Mouse (Mus musculus): Measurements from ENCODE around the gene 9130213A22Rik. TPM values are rescaled to one million over a fixed set of nuclear protein-coding genes. Genes with fewer than 3 reads are reported as not detected.

The 9130213A22Rik gene
- total and polyA plus RNA-seq, 2 experiments from 2014 or later: 1.0 to 1.2 TPM

- TF ChIP-seq CTCF (IDR thresholded peaks at IDR 0.05): no peak
- Histone ChIP-seq H3K36me3 (ENCODE audit: insufficient read depth, low read length) (peaks cover 71% of the 10 kb centered on the region), H3K27ac (ENCODE audit: low read depth, low read length) (no peak overlapping the region), H3K4me2 (ENCODE audit: low read depth, low read length, poor library complexity, severe bottlenecking) (no peak overlapping the region), H3K4me3 (ENCODE audit: low read depth, low read length) (no peak overlapping the region), H3K4me1 (ENCODE audit: insufficient read depth, low read length) (no peaks in the 10 kb centered on the region; the same call in 1 of the 2 replicates), H3K27me3 (ENCODE audit: insufficient read depth, low read length) (no peaks in the 10 kb centered on the region), H3K9me3 (ENCODE audit: low read length) (no peaks in the 10 kb centered on the region), H3K9ac (replicated peaks; ENCODE audit: low read length, poor library complexity, severe bottlenecking) (no peak overlapping the region)
- ATAC-seq (ENCODE audit: low FRiP score) (no peak), DNase-seq (ENCODE audit: low spot score) (no peak)
- WGBS: 85% methylated on average over 11 of the region's 11 CpGs
Observed at GRCm38 (mm10) chr11:69106842-69107241, 15.5 kb downstream of the 9130213A22Rik start.

GRCm38 (mm10) chr11:69106299-69106698 lies 16.1 kb downstream of the 9130213A22Rik start:
- peaks cover 75% of the 10 kb centered on the region for H3K36me3 ChIP-seq (ENCODE audit: insufficient read depth, low read length)
- no peak for DNase-seq (ENCODE audit: low spot score)
- no peak for ATAC-seq (ENCODE audit: low FRiP score)

GRCm38 (mm10) chr11:69105796-69106195 lies 16.6 kb downstream of the 9130213A22Rik start:
- Histone ChIP-seq H3K9ac (replicated peaks; ENCODE audit: low read length, poor library complexity, severe bottlenecking) (no peak overlapping the region), H3K36me3 (ENCODE audit: insufficient read depth, low read length) (peaks cover 79% of the 10 kb centered on the region), H3K4me3 (ENCODE audit: low read depth, low read length) (no peak overlapping the region), H3K9me3 (ENCODE audit: low read length) (no peaks in the 10 kb centered on the region), H3K27ac (ENCODE audit: low read depth, low read length) (no peak overlapping the region), H3K4me2 (ENCODE audit: low read depth, low read length, poor library complexity, severe bottlenecking) (no peak overlapping the region), H3K4me1 (ENCODE audit: insufficient read depth, low read length) (no peaks in the 10 kb centered on the region), H3K27me3 (ENCODE audit: insufficient read depth, low read length) (no peaks in the 10 kb centered on the region)
- WGBS: 76% methylated on average over 2 of the region's 2 CpGs
- ATAC-seq (ENCODE audit: low FRiP score) (no peak), DNase-seq (ENCODE audit: low spot score) (no peak)
- TF ChIP-seq CTCF (IDR thresholded peaks at IDR 0.05): no peak

More at GRCm38 (mm10) chr11:69106299-69106698, 16.1 kb downstream of the 9130213A22Rik start:
- H3K4me1 ChIP-seq (ENCODE audit: insufficient read depth, low read length): no peaks in the 10 kb centered on the region; the same call in 1 of the 2 replicates
- H3K9ac ChIP-seq (replicated peaks; ENCODE audit: low read length, poor library complexity, severe bottlenecking): no peak overlapping the region
- no peak overlapping the region for H3K4me2 ChIP-seq (ENCODE audit: low read depth, low read length, poor library complexity, severe bottlenecking)
- H3K27ac ChIP-seq (ENCODE audit: low read depth, low read length): no peak overlapping the region
- 95% methylated on average over 11 of the region's 11 CpGs for WGBS
- H3K27me3 ChIP-seq (ENCODE audit: insufficient read depth, low read length): no peaks in the 10 kb centered on the region
- no peaks in the 10 kb centered on the region for H3K9me3 ChIP-seq (ENCODE audit: low read length)
- no peak for TF ChIP-seq CTCF (IDR thresholded peaks at IDR 0.05)
- no peak overlapping the region for H3K4me3 ChIP-seq (ENCODE audit: low read depth, low read length)

- H3K4me1 ChIP-seq (ENCODE audit: insufficient read depth, low read length): peaks cover 6% of the 10 kb centered on the region; the same call in 1 of the 2 replicates
- H3K9me3 ChIP-seq (ENCODE audit: low read length): no peaks in the 10 kb centered on the region
- WGBS: 91% methylated on average over 6 of the region's 6 CpGs
- ATAC-seq (ENCODE audit: low FRiP score) (no peak), DNase-seq (ENCODE audit: low spot score) (no peak)
- TF ChIP-seq CTCF (IDR thresholded peaks at IDR 0.05): no peak
- H3K4me2 ChIP-seq (ENCODE audit: low read depth, low read length, poor library complexity, severe bottlenecking): no peak overlapping the region
- no peak overlapping the region for H3K4me3 ChIP-seq (ENCODE audit: low read depth, low read length)
- no peak overlapping the region for H3K9ac ChIP-seq (replicated peaks; ENCODE audit: low read length, poor library complexity, severe bottlenecking)
- H3K27me3 ChIP-seq (ENCODE audit: insufficient read depth, low read length): no peaks in the 10 kb centered on the region
- H3K36me3 ChIP-seq (ENCODE audit: insufficient read depth, low read length): peaks cover 79% of the 10 kb centered on the region
- H3K27ac ChIP-seq (ENCODE audit: low read depth, low read length): no peak overlapping the region
Observed at GRCm38 (mm10) chr11:69105227-69105626, 17.2 kb downstream of the 9130213A22Rik start.

GRCm38 (mm10) chr11:69104487-69104886 lies 17.9 kb downstream of the 9130213A22Rik start:
- Histone ChIP-seq H3K9ac (replicated peaks; ENCODE audit: low read length, poor library complexity, severe bottlenecking) (no peak overlapping the region), H3K9me3 (ENCODE audit: low read length) (no peaks in the 10 kb centered on the region), H3K36me3 (ENCODE audit: insufficient read depth, low read length) (peaks cover 79% of the 10 kb centered on the region), H3K27me3 (ENCODE audit: insufficient read depth, low read length) (no peaks in the 10 kb centered on the region), H3K4me2 (ENCODE audit: low read depth, low read length, poor library complexity, severe bottlenecking) (no peak overlapping the region), H3K4me3 (ENCODE audit: low read depth, low read length) (no peak overlapping the region), H3K4me1 (ENCODE audit: insufficient read depth, low read length) (peaks cover 7% of the 10 kb centered on the region; the same call in 1 of the 2 replicates), H3K27ac (ENCODE audit: low read depth, low read length) (no peak overlapping the region)
- DNase-seq (ENCODE audit: low spot score) (no peak), ATAC-seq (ENCODE audit: low FRiP score) (no peak)
- WGBS: 93% methylated on average over 14 of the region's 14 CpGs
- TF ChIP-seq CTCF (IDR thresholded peaks at IDR 0.05): no peak

- Histone ChIP-seq H3K9me3 (ENCODE audit: low read length) (no peaks in the 10 kb centered on the region), H3K4me3 (ENCODE audit: low read depth, low read length) (no peak overlapping the region), H3K36me3 (ENCODE audit: insufficient read depth, low read length) (peaks cover 74% of the 10 kb centered on the region), H3K27me3 (ENCODE audit: insufficient read depth, low read length) (no peaks in the 10 kb centered on the region), H3K4me2 (ENCODE audit: low read depth, low read length, poor library complexity, severe bottlenecking) (no peak overlapping the region), H3K4me1 (ENCODE audit: insufficient read depth, low read length) (peaks cover 7% of the 10 kb centered on the region), H3K27ac (ENCODE audit: low read depth, low read length) (no peak overlapping the region), H3K9ac (replicated peaks; ENCODE audit: low read length, poor library complexity, severe bottlenecking) (no peak overlapping the region)
- WGBS: 94% methylated on average over 15 of the region's 15 CpGs
- ATAC-seq (ENCODE audit: low FRiP score) (no peak), DNase-seq (ENCODE audit: low spot score) (no peak)
- no peak for TF ChIP-seq CTCF (IDR thresholded peaks at IDR 0.05)
Observed at GRCm38 (mm10) chr11:69103531-69104435, 18.6 kb downstream of the 9130213A22Rik start.

Data from midbrain, postnatal 0 days (tissue).